Mouse (Mus musculus) G1E (cell line): Measurements from ENCODE around the gene Bicral. TPM values are rescaled to one million over a fixed set of nuclear protein-coding genes. Genes with fewer than 3 reads are reported as not detected.

Experiments used
- ATAC-seq: 2 replicates; pipeline ENCODE4 v1.8.0; 2016; ENCODE audit warnings: mild to moderate bottlenecking; ENCODE audit not compliant: insufficient number of reproducible peaks, poor library complexity, low FRiP score, severe bottlenecking; ENCODE audit errors: extremely low read depth
- DNase-seq: peaks from one replicate; pipeline ENCODE4 v3.0.0; 2012; ENCODE audit warnings: low spot score
- H3K27me3 ChIP-seq: 2 replicates; pipeline ENCODE4 v1.6.1; 2012; ENCODE audit warnings: mild to moderate bottlenecking, low read length, inconsistent platforms; ENCODE audit not compliant: insufficient read depth
- H3K36me3 ChIP-seq: replicated peaks from 2 replicates; pipeline ENCODE3; 2012; ENCODE audit warnings: mild to moderate bottlenecking, inconsistent platforms
- H3K4me1 ChIP-seq: 2 replicates; pipeline ENCODE4 v1.6.1; 2012; ENCODE audit warnings: low read depth, low read length, inconsistent platforms, mixed read lengths; ENCODE audit not compliant: insufficient read depth
- H3K4me3 ChIP-seq: 2 replicates; pipeline ENCODE4 v1.5.1; 2012; ENCODE audit warnings: low read depth, mild to moderate bottlenecking, inconsistent platforms, low read length, moderate library complexity, mixed read lengths
- H3K9me3 ChIP-seq: replicated peaks from 2 replicates; pipeline ENCODE4 v1.6.1; 2012; ENCODE audit warnings: inconsistent platforms
- CTCF ChIP-seq: IDR thresholded peaks from 2 replicates; pipeline ENCODE4 v1.5.1; 2012; ENCODE audit warnings: low read depth, low read length, inconsistent platforms, mixed read lengths
- GATA1 ChIP-seq: IDR thresholded peaks from 2 replicates; pipeline ENCODE4 v1.6.1; 2012; ENCODE audit warnings: borderline replicate concordance, low read length, inconsistent platforms, mixed read lengths
- GATA2 ChIP-seq: IDR thresholded peaks from 2 replicates; pipeline ENCODE4 v1.6.1; 2012; ENCODE audit warnings: low read depth, low read length, inconsistent platforms, borderline replicate concordance
- POLR2AphosphoS5 ChIP-seq: IDR thresholded peaks from 2 replicates; pipeline ENCODE4 v1.6.1; 2012; ENCODE audit warnings: low read depth, low read length, inconsistent platforms; ENCODE audit not compliant: insufficient replicate concordance
- TAL1 ChIP-seq: conservative IDR thresholded peaks from 2 replicates; pipeline ENCODE4 v1.6.1; 2012; ENCODE audit warnings: low read depth, low read length, inconsistent platforms, mixed read lengths
- polyA plus RNA-seq: library from polyadenylated mRNA; stranded (reverse); fragments of >175 nt; gene quantifications from 2 replicates; pipeline ENCODE4 v1.2.3, GENCODE M21; 2012
- total RNA-seq, 2 experiments: library from RNA; stranded (forward) in 1 of 2; stranded (reverse) in 1 of 2; fragments of 200-1000 nt in 1 of 2; fragments of >200 nt in 1 of 2; fragmentation: Nextera tagmentation in 1 of 2; gene quantifications; 2 replicates each; pipeline ENCODE4 v1.2.3; 2014 to 2017

Gene Bicral
- total and polyA plus RNA-seq, 3 experiments: 12.9 to 34.4 (median 13.4) TPM

DNA sequence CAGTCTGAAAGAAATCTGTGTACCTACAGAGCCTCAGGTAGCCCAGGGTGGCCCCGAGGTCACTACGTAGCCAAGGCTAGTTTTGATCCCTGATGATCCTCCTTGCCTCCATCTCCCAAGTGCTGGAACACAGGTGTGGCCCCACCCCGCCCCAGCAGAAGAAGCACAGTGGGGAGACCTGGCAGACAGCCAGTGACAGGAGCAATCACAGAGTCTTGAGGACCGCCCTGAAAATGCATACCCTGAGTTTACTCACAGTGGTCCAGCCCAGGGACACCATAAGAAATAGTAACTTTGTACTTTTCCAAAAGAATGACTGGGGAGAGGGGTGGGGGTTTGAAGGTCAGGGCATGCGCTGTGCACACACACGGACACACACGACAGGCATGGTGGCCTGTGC lies 37.7 kb downstream of the Bicral start:
- Histone ChIP-seq H3K9me3 (no peaks in the 10 kb centered on the region), H3K36me3 (peaks cover 89% of the 10 kb centered on the region), H3K4me3 (no peak overlapping the region), H3K27me3 (no peaks in the 10 kb centered on the region), H3K4me1 (peaks cover 36% of the 10 kb centered on the region)
- no peak for ATAC-seq
- TF ChIP-seq GATA1: no peak
- TF ChIP-seq TAL1: no peak
- no peak for TF ChIP-seq POLR2AphosphoS5
- TF ChIP-seq GATA2: no peak
- no peak for TF ChIP-seq CTCF
- DNase-seq: no peak

DNA sequence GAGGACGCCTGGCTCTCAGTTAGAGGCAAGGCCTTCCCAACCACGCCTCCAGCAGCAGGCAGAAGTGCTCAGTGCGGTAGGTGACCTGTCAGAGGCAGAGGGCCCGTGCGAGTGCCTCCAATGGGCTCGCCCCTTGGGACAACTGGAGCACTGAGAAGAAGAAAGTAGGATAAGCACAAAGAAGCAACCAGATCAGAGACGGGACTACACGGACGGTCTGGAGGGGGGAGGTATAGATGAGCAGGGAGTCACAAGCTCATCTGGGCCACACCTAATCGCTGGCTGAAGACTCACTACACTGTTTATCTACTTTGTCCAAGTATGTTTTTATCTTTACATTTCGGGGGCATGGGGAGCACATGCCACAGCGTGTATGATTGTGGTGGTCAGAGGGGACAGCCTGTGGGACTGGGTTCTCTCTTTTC lies 40.5 kb downstream of the Bicral start:
- peaks cover 89% of the 10 kb centered on the region for H3K36me3 ChIP-seq
- peak overlapping the region; percentile 57; the same call in 1 of the 2 replicates for H3K4me3 ChIP-seq
- no peaks in the 10 kb centered on the region for H3K9me3 ChIP-seq
- TF ChIP-seq GATA2 (no peak), TAL1 (peak; percentile 33; the same call in 1 of the 2 replicates)
- peaks cover 42% of the 10 kb centered on the region for H3K4me1 ChIP-seq
- DNase-seq: peak; percentile 56
- no peaks in the 10 kb centered on the region for H3K27me3 ChIP-seq
- ATAC-seq: peak; percentile 77

DNA sequence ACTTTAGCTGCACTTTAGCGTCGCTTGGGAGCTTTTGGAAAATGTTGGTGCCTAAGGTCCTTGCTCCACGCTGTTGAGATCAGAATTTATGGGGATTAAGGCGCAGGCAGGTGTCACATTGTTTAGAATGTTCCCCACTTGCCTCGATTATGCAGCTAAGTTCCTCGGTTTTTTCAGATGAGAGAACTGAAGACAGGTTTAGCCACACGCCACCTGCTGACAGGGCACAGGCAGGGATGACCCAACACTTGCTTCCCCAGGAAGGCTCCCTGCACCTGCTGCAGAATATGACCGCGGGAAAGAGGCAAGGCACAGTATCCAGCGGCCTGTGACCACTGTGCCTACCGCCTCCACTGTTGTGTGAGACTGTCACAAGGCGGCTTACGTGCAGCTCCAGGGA lies 42.0 kb downstream of the Bicral start:
- no peak overlapping the region for H3K4me3 ChIP-seq
- no peak for ATAC-seq
- no peaks in the 10 kb centered on the region for H3K9me3 ChIP-seq
- DNase-seq: no peak
- peaks cover 92% of the 10 kb centered on the region for H3K36me3 ChIP-seq
- no peak for TF ChIP-seq CTCF
- TF ChIP-seq GATA1: no peak
- no peak for TF ChIP-seq POLR2AphosphoS5
- TF ChIP-seq GATA2: no peak
- TF ChIP-seq TAL1: no peak
- peaks cover 42% of the 10 kb centered on the region for H3K4me1 ChIP-seq
- H3K27me3 ChIP-seq: no peaks in the 10 kb centered on the region

DNA sequence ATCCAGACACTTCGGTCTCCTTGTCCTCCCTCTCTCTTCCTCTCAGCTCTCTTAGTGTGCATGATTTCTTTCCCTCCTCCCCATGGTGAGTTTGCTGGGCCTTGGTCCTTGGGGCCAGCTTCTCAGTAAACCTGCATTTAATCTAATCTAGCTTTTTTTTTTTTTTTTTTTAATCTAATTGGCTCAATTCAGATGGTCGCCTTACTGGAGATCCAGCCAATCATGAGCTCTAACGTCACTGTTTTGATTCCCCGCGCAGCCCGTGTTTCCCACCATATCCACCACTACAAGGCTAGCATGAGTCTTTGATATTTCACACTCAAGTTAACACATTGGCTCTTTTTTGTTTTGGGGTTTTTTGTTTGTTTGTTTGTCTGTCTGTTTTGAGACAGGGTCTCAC lies 43.8 kb downstream of the Bicral start:
- Histone ChIP-seq H3K27me3 (no peaks in the 10 kb centered on the region), H3K4me3 (no peak overlapping the region), H3K4me1 (peaks cover 32% of the 10 kb centered on the region), H3K9me3 (no peaks in the 10 kb centered on the region), H3K36me3 (peaks cover 89% of the 10 kb centered on the region)
- TF ChIP-seq TAL1: no peak
- TF ChIP-seq GATA1: no peak
- no peak for TF ChIP-seq CTCF
- no peak for TF ChIP-seq POLR2AphosphoS5
- TF ChIP-seq GATA2: no peak
- DNase-seq: no peak
- ATAC-seq: no peak

DNA sequence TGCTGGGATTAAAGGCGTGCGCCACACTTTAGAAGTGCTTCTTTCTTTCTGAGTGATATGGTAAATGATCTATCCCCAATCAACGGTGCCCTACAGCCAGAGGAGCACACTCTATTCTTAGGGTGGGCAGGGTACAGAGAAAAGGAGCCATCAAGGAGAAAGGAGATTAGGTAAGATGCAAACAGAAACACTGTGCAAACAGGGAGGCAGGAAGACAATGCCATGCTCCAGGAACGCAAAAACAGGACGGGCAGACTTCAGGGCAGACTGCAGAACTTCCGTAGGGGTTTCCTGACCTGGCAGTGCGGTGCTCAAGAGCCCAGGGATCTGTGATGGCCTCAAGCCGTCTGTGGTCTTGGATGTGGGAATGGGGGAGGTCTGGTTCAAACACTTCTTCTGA lies 44.6 kb downstream of the Bicral start:
- H3K36me3 ChIP-seq: peaks cover 90% of the 10 kb centered on the region
- no peak for TF ChIP-seq GATA2
- no peak overlapping the region for H3K4me3 ChIP-seq
- ATAC-seq (no peak), DNase-seq (no peak)
- H3K4me1 ChIP-seq: peaks cover 26% of the 10 kb centered on the region
- H3K27me3 ChIP-seq: no peaks in the 10 kb centered on the region
- H3K9me3 ChIP-seq: no peaks in the 10 kb centered on the region

DNA sequence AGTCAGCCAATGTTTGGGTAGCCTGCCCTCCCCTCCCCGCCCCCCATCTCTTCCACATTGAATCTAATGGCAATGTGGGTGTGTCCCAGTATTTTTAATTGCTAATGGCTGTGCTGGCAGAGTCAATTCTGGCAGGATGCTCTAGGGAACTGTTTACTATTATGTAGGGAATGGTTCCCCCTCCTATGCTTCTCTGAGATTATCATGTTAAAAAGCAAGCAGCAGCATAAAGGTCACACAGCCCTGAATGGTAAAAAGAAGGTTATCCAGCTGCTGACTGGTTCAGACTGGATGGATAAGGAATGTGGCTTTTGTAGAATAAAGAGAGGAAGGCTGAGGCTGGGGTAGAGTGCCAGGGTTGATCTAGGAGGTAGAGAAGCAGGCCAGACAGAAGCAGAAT lies 45.8 kb downstream of the Bicral start:
- Histone ChIP-seq H3K36me3 (peaks cover 90% of the 10 kb centered on the region), H3K4me3 (no peak overlapping the region), H3K4me1 (peaks cover 20% of the 10 kb centered on the region), H3K9me3 (no peaks in the 10 kb centered on the region), H3K27me3 (no peaks in the 10 kb centered on the region)
- TF ChIP-seq CTCF (no peak), POLR2AphosphoS5 (no peak), GATA2 (no peak), TAL1 (no peak), GATA1 (no peak)
- ATAC-seq (no peak), DNase-seq (no peak)

DNA sequence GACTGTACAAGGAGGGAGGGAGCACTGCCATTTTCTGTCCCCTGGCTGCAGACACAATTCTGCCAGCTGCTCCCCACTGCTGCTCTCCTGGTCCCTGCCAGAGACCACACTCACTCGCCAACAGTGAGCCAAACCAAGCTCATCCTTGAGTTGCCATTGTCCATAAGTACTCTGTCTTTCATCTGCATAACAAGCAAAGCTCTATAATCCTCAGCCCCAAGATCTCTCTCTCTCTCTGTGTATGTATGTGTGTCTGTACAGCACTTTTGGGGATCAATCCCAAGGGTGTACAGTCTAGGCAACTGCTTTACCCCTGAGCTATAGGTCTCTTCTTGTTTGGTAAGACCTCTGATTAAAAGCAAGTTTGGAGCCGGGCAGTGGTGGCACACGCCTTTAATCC lies 47.6 kb downstream of the Bicral start:
- TF ChIP-seq CTCF: no peak
- TF ChIP-seq TAL1: no peak
- no peak for TF ChIP-seq GATA1
- TF ChIP-seq GATA2: no peak
- TF ChIP-seq POLR2AphosphoS5: no peak
- Histone ChIP-seq H3K27me3 (no peaks in the 10 kb centered on the region), H3K36me3 (peaks cover 94% of the 10 kb centered on the region), H3K4me3 (no peak overlapping the region), H3K9me3 (no peaks in the 10 kb centered on the region), H3K4me1 (peaks cover 7% of the 10 kb centered on the region)
- DNase-seq: no peak
- ATAC-seq: no peak
